Mouse (Mus musculus) CH12.LX (cell line): ENCODE results near the gene Atrnl1.

ENCODE experiments used
- CHD2 ChIP-seq: IDR thresholded peaks from 2 replicates; pipeline ENCODE4 v1.6.1; 2011; ENCODE audit warnings: low read length, improper control_type of control experiment
- CTCF ChIP-seq, 2 experiments: IDR thresholded peaks in 1 of 2; conservative IDR thresholded peaks in 1 of 2; 2 replicates each; pipeline ENCODE4 v1.5.1; 2011 to 2012; ENCODE audit warnings: low read depth in 2 of 2, low read length in 2 of 2, improper control_type of control experiment in 1 of 2, inconsistent platforms in 1 of 2, mild to moderate bottlenecking in 1 of 2, moderate library complexity in 1 of 2
- E2F4 ChIP-seq: IDR thresholded peaks from 2 replicates; pipeline ENCODE4 v1.6.1; 2011; ENCODE audit warnings: low read depth, low read length, improper control_type of control experiment; ENCODE audit not compliant: insufficient replicate concordance
- GABPA ChIP-seq: IDR thresholded peaks from 2 replicates; pipeline ENCODE4 v1.6.1; 2012; ENCODE audit warnings: low read depth, low read length, improper control_type of control experiment, inconsistent platforms; ENCODE audit not compliant: insufficient replicate concordance
- KAT2A ChIP-seq: IDR thresholded peaks from 2 replicates; pipeline ENCODE4 v1.6.1; 2012; ENCODE audit warnings: low read length, improper control_type of control experiment, inconsistent platforms; ENCODE audit not compliant: insufficient replicate concordance
- MYC ChIP-seq: IDR thresholded peaks from 2 replicates; pipeline ENCODE4 v1.6.1; 2011; ENCODE audit warnings: low read depth, mild to moderate bottlenecking, improper control_type of control experiment, low read length
- POLR2A ChIP-seq: IDR thresholded peaks from 2 replicates; pipeline ENCODE4 v1.6.1; 2011; ENCODE audit warnings: low read depth, mild to moderate bottlenecking, improper control_type of control experiment, low read length
- RCOR1 ChIP-seq: conservative IDR thresholded peaks from 2 replicates; pipeline ENCODE4 v1.6.1; 2012; ENCODE audit warnings: low read depth, mild to moderate bottlenecking, inconsistent platforms, low read length, improper control_type of control experiment
- SMC3 ChIP-seq: IDR thresholded peaks from 2 replicates; pipeline ENCODE4 v1.6.1; 2011; ENCODE audit warnings: low read depth, low read length, improper control_type of control experiment
- TCF12 ChIP-seq: IDR thresholded peaks from 2 replicates; pipeline ENCODE4 v1.6.1; 2014; ENCODE audit warnings: low read depth, mild to moderate bottlenecking, inconsistent platforms, low read length, improper control_type of control experiment
- USF2 ChIP-seq: conservative IDR thresholded peaks from 2 replicates; pipeline ENCODE4 v1.6.1; 2011; ENCODE audit warnings: low read depth, low read length, improper control_type of control experiment
- ZKSCAN1 ChIP-seq: IDR thresholded peaks from 2 replicates; pipeline ENCODE4 v1.6.1; 2012; ENCODE audit warnings: low read depth, inconsistent platforms, low read length, improper control_type of control experiment, borderline replicate concordance
- ZMIZ1 ChIP-seq: IDR thresholded peaks from 2 replicates; pipeline ENCODE4 v1.6.1; 2012; ENCODE audit warnings: low read depth, mild to moderate bottlenecking, inconsistent platforms, low read length, improper control_type of control experiment
- ZNF384 ChIP-seq: IDR thresholded peaks from 2 replicates; pipeline ENCODE4 v1.6.1; 2012; ENCODE audit warnings: low read depth, low read length, improper control_type of control experiment, inconsistent platforms

- TF ChIP-seq E2F4, result no peak
- TF ChIP-seq ZMIZ1, result no peak
- no peak for TF ChIP-seq CHD2
- no peak for TF ChIP-seq TCF12
- no peak for TF ChIP-seq POLR2A
- TF ChIP-seq ZNF384, result no peak
- TF ChIP-seq CTCF (conservative IDR thresholded peaks at IDR 0.05 in 1 of 2, IDR thresholded peaks at IDR 0.05 in 1 of 2; ENCODE audit: low read depth in 2 of 2, low read length in 2 of 2), result no peak
- TF ChIP-seq KAT2A, result no peak
- no peak for TF ChIP-seq GABPA
- no peak for TF ChIP-seq RCOR1
- TF ChIP-seq SMC3, result no peak
- no peak for TF ChIP-seq USF2
- TF ChIP-seq ZKSCAN1, result no peak
- TF ChIP-seq MYC, result no peak
Observed at GRCm38 (mm10) chr19:58095776-58096175, 484.9 kb downstream of the Atrnl1 start.
